Mouse (Mus musculus): ENCODE measurements around the gene Chac2.
"Not testable (repeated sequence)": the region's sequence is repeated elsewhere in the genome, so short reads cannot be mapped to it uniquely, and the experiment has no call there.

The Chac2 gene

GRCm38 (mm10) chr11:30985877-30986624 is at the start of gene Chac2:
Chac2 (minus strand) TSS chr11:30986350.
- DNase-seq (ENCODE audit: low read depth, low spot score): peak; percentile 90

DNA sequence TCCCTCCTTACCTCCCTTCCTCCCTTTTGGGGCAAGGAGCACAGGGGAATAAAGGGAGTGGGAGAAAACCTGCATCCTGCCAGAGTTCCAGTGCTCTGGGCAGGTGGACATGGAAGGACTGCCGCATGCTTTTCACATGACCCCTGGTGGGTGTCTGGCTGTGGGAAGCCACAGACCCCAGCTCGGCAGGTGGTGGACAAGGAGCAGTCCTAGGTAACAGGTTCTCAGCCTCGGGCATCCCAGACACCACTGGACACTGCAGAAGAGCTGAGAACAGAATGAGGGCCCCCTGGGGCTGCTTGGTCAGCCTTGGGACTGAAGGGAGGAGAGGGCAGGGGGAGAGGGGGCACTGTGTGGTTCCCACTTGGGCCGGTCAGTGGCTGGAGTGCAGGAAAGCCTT is 48.8 kb upstream of the Chac2 start:
- DNase-seq (ENCODE audit: low read depth, low spot score): no peak

DNA sequence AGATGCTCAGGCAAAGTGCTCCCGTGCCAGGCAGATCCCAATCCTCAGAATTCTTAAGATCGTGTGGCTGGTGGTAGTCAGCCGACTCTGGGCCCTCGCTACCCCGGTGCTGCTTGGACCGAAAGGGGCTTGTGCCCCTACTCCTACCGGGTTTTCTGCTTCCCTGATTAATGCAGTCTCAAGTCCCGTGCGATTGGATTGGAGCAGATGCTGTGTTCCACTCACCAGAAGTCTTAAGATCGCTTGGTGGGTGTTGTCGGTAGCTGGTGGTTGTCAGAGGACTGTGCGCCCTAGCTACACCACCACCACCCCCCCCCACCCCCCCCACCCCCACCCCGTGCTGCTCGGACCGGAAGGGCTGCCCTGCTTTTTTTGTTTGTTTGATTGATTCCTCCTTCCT is 31.3 kb upstream of the Chac2 start:
- not testable (repeated sequence) for DNase-seq (ENCODE audit: low read depth, low spot score)

GRCm38 (mm10) chr11:31009668-31010067 is 23.5 kb upstream of the Chac2 start:
- not testable (repeated sequence) for DNase-seq (ENCODE audit: low read depth, low spot score)

GRCm38 (mm10) chr11:31001169-31001908 is 15.2 kb upstream of the Chac2 start:
- DNase-seq (ENCODE audit: low read depth, low spot score): no peak

GRCm38 (mm10) chr11:31000028-31000427 is 13.9 kb upstream of the Chac2 start:
- no peak for DNase-seq (ENCODE audit: low read depth, low spot score)

- no peak for DNase-seq (ENCODE audit: low read depth, low spot score)
These were observed 12.6 kb upstream of the Chac2 start for GRCm38 (mm10) chr11:30998704-30999103.

GRCm38 (mm10) chr11:30998199-30998598 is 12.0 kb upstream of the Chac2 start:
- DNase-seq (ENCODE audit: low read depth, low spot score): no peak

- DNase-seq (ENCODE audit: low read depth, low spot score): no peak
These were observed 10.5 kb upstream of the Chac2 start for GRCm38 (mm10) chr11:30996670-30997069.

DNA sequence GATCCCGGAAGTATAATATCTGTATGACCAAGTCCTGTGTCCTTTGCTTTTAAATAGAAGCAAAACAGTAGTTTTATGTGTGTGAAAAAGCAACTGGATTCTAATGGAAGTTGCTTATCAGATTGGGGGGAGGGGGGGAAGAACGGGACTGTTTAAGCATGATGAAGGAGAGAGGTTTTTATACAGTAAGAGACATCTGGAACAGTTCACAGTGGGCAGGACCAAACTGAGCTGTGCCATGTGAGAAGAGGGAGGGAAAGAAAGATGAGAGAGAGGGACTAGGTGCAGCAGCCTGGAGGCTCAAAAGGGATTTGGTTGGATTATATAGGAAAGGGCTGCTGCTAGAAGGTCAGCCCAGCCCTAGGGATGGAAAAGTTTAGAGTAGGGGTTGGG is 471 bp upstream of the Chac2 start:
- no peak for DNase-seq (ENCODE audit: low read depth, low spot score)

DNA sequence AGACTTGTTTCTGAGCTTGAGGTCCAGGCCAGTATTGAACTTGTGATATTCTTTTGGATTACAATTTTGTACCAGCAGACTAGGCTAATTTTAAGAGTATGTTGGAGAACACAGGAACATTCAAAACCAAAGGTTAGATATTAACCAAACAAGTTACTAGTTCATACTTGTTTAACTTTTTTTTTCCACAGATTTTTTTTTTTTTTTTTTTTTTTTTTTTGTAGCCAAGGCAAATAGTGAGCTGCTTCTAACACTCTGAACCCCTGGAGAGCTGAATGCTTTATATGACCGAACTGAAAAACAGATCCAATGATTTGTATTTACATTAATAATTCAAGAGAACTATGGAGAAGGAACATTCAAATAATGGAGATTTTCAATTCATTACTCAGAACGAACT is 913 bp downstream of the Chac2 start:
- no peak for DNase-seq (ENCODE audit: low read depth, low spot score)

DNA sequence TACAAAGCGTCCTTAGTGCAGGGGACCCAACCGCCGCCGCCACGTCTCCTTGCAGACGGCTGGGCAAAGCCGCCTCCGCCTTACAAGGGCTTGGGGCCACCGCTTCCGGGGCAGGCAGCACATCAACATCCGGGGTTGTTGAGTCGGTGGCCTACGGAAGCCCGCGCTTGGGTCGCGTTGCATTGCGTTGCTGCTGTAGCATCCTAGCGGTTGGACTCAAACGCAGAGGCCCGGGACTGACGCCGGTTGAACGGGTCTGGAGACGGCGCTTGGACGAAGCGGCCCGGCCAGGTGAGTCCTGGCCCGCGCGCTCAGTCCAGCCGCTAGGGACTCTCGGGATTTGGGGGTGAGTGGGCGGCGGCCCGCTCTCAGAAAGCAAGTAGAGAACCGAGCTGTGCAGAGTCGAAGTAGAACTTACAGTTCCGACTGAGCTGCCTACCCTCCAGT is 31.8 kb downstream of the Chac2 start, which contains the start of gene Erlec1:
Gene Erlec1, minus strand, starts transcription at position 57 of the 447 bp plus-strand sequence.
- DNase-seq (ENCODE audit: low read depth, low spot score): peak; percentile 94

- peak; percentile 29 for DNase-seq (ENCODE audit: low read depth, low spot score)
These were observed 32.5 kb downstream of the Chac2 start for GRCm38 (mm10) chr11:30953469-30954154.

DNA sequence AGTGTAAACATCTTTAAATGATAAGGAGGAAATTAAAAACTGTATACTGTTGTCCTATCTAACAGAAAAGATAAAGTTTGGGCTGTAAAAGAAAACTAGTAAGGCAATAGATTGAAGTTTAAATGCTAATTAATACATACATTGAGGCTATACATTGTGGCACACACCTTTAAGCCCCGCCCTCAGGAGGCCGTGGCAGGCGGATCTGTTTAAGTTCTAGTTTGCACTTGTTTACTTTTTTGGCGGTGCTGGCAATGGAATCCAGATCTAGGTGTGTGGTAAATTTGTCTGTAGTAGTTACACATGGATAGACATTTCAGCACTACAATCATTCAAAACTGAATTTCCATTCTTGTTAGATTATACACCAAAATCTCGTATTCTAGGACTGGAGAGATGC is 33.3 kb downstream of the Chac2 start:
- peak; percentile 6 for DNase-seq (ENCODE audit: low read depth, low spot score)

DNA sequence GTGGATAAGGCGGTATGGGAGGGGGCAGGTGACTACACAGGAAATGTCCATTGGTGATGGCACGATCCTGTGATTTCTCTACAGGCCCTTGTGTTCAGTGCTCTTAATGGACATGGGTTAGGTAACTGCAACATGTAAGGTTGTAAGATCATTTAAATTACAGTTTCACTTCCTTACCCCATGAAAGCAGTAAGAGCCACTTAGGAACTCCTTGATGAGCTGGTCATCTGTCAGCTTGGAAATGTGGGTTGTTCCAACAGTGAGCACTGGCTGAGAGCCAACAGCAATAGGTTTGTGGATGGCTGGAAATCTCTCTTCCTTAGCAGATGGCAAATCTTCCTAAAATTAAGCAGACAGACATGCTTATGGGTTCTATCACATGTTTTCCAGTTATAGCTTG is 42.6 kb downstream of the Chac2 start:
- no peak for DNase-seq (ENCODE audit: low read depth, low spot score)

- no peak for DNase-seq (ENCODE audit: low read depth, low spot score)
These were observed 57.7 kb downstream of the Chac2 start for GRCm38 (mm10) chr11:30928498-30928897.

- no peak for DNase-seq (ENCODE audit: low read depth, low spot score)
These were observed 58.1 kb downstream of the Chac2 start for GRCm38 (mm10) chr11:30928079-30928478.
